Mouse (Mus musculus): Measurements from ENCODE around the gene Noct.
"Not testable (repeated sequence)": the region's sequence is repeated elsewhere in the genome, so short reads cannot be mapped to it uniquely, and the experiment has no call there.

The Noct gene

GRCm38 (mm10) chr3:51206521-51206920 is 17.7 kb upstream of the Noct start:
- no peak for DNase-seq

GRCm38 (mm10) chr3:51208633-51209032 is 15.6 kb upstream of the Noct start:
- no peak for DNase-seq

GRCm38 (mm10) chr3:51209503-51210314 is 14.5 kb upstream of the Noct start:
- DNase-seq = no peak

- DNase-seq = no peak
These were observed 13.8 kb upstream of the Noct start for GRCm38 (mm10) chr3:51210485-51210884.

GRCm38 (mm10) chr3:51213111-51213510 is 11.1 kb upstream of the Noct start:
- DNase-seq = no peak

GRCm38 (mm10) chr3:51215681-51216080 is 8.6 kb upstream of the Noct start:
- DNase-seq = no peak

GRCm38 (mm10) chr3:51216351-51216750 is 7.9 kb upstream of the Noct start:
- DNase-seq = not testable (repeated sequence)

GRCm38 (mm10) chr3:51218385-51218784 is 5.9 kb upstream of the Noct start:
- DNase-seq = not testable (repeated sequence)

GRCm38 (mm10) chr3:51219213-51219612 is 5.0 kb upstream of the Noct start:
- no peak for DNase-seq

GRCm38 (mm10) chr3:51220846-51221245 is 3.4 kb upstream of the Noct start:
- DNase-seq = no peak

GRCm38 (mm10) chr3:51221847-51222246 is 2.4 kb upstream of the Noct start:
- no peak for DNase-seq

- DNase-seq = no peak
These were observed 1.9 kb upstream of the Noct start for GRCm38 (mm10) chr3:51222302-51222701.

- DNase-seq = no peak
These were observed 1.3 kb upstream of the Noct start for GRCm38 (mm10) chr3:51222834-51223460.

- no peak for DNase-seq
These were observed 691 bp upstream of the Noct start for GRCm38 (mm10) chr3:51223556-51223955.

- no peak for DNase-seq
These were observed 1.0 kb downstream of the Noct start for GRCm38 (mm10) chr3:51225226-51225750.

- no peak for DNase-seq
These were observed 1.7 kb downstream of the Noct start for GRCm38 (mm10) chr3:51225979-51226378.

GRCm38 (mm10) chr3:51226601-51227000 is 2.4 kb downstream of the Noct start:
- no peak for DNase-seq

- DNase-seq = no peak
These were observed 4.0 kb downstream of the Noct start for GRCm38 (mm10) chr3:51228038-51228820.

- no peak for DNase-seq
These were observed 4.6 kb downstream of the Noct start for GRCm38 (mm10) chr3:51228821-51229205.

GRCm38 (mm10) chr3:51229226-51229625 is 5.0 kb downstream of the Noct start:
- no peak for DNase-seq

- DNase-seq = no peak
These were observed 6.0 kb downstream of the Noct start for GRCm38 (mm10) chr3:51230146-51230835.

- DNase-seq = no peak
These were observed 6.6 kb downstream of the Noct start for GRCm38 (mm10) chr3:51230886-51231285.

- DNase-seq = no peak
These were observed 7.3 kb downstream of the Noct start for GRCm38 (mm10) chr3:51231499-51231898.
